Mouse (Mus musculus) granulocyte monocyte progenitor cell, adult 5-6 weeks (primary cell): ENCODE measurements around the gene Coro1b. TPM values are rescaled to one million over a fixed set of nuclear protein-coding genes. Genes with fewer than 3 reads are reported as not detected.

Source experiments
- total RNA-seq, 2 experiments: library from RNA; stranded (forward) in 1 of 2; stranded (reverse) in 1 of 2; fragments of 200-712, 200-1000 nt in 1 of 2; fragments of >200 nt in 1 of 2; fragmentation: Nextera tagmentation in 1 of 2; gene quantifications; 2 replicates each; pipeline ENCODE4 v1.2.3; 2014 to 2017

The Coro1b gene
- total RNA-seq, 2 experiments from 2014 or later = 73.2 to 234 TPM

Other genes with a start within 250 kb of the Coro1b start
Only the 30 nearest of the 34 such genes appear.
- 162 and 191 TPM in 2 replicates for gene Unc93b1, start 213.4 kb upstream of the Coro1b start, total RNA-seq (2014; fragmentation: Nextera tagmentation)
- gene Unc93b1, start 213.4 kb upstream of the Coro1b start, total RNA-seq (2017) = 205 and 220 TPM in 2 replicates
- gene Aldh3b3, start 190.0 kb upstream of the Coro1b start, total RNA-seq (2014; fragmentation: Nextera tagmentation) = not detected in 2 replicates
- not detected in 2 replicates for gene Aldh3b3, start 190.0 kb upstream of the Coro1b start, total RNA-seq (2017)
- gene Aldh3b2, start 176.3 kb upstream of the Coro1b start, total RNA-seq (2014; fragmentation: Nextera tagmentation) = not detected in 2 replicates
- 0.09 TPM in 1 of 2 replicates, not detected in the other for gene Aldh3b2, start 176.3 kb upstream of the Coro1b start, total RNA-seq (2017)
- gene Acy3, start 162.0 kb upstream of the Coro1b start, total RNA-seq (2014; fragmentation: Nextera tagmentation) = 4.1 and 6.4 TPM in 2 replicates
- 0.73 and 4.0 TPM in 2 replicates for gene Acy3, start 162.0 kb upstream of the Coro1b start, total RNA-seq (2017)
- gene Tbx10, start 155.9 kb upstream of the Coro1b start, total RNA-seq (2014; fragmentation: Nextera tagmentation) = not detected in 2 replicates
- not detected in 2 replicates for gene Tbx10, start 155.9 kb upstream of the Coro1b start, total RNA-seq (2017)
- gene Nudt8, start 148.0 kb upstream of the Coro1b start, total RNA-seq (2014; fragmentation: Nextera tagmentation) = 9.7 and 16.3 TPM in 2 replicates
- 4.4 and 10.5 TPM in 2 replicates for gene Nudt8, start 148.0 kb upstream of the Coro1b start, total RNA-seq (2017)
- 0.30 and 3.0 TPM in 2 replicates for gene Gm49405, start 148.0 kb upstream of the Coro1b start, total RNA-seq (2014; fragmentation: Nextera tagmentation)
- gene Gm49405, start 148.0 kb upstream of the Coro1b start, total RNA-seq (2017) = 1.2 and 1.3 TPM in 2 replicates
- gene Doc2g, start 145.3 kb upstream of the Coro1b start, total RNA-seq (2014; fragmentation: Nextera tagmentation) = 3.0 and 7.0 TPM in 2 replicates
- gene Doc2g, start 145.3 kb upstream of the Coro1b start, total RNA-seq (2017) = 0.46 and 2.9 TPM in 2 replicates
- 93.8 and 132 TPM in 2 replicates for gene Ndufv1, start 135.8 kb upstream of the Coro1b start, total RNA-seq (2014; fragmentation: Nextera tagmentation)
- gene Ndufv1, start 135.8 kb upstream of the Coro1b start, total RNA-seq (2017) = 222 and 241 TPM in 2 replicates
- 235 and 335 TPM in 2 replicates for gene Gstp1, start 110.6 kb upstream of the Coro1b start, total RNA-seq (2014; fragmentation: Nextera tagmentation)
- gene Gstp1, start 110.6 kb upstream of the Coro1b start, total RNA-seq (2017) = 84.1 and 120 TPM in 2 replicates
- not detected in 2 replicates for gene Gstp2, start 102.6 kb upstream of the Coro1b start, total RNA-seq (2014; fragmentation: Nextera tagmentation)
- 4.3 TPM in 1 of 2 replicates, not detected in the other for gene Gstp2, start 102.6 kb upstream of the Coro1b start, total RNA-seq (2017)
- gene Gstp3, start 89.0 kb upstream of the Coro1b start, total RNA-seq (2014; fragmentation: Nextera tagmentation) = not detected in 2 replicates
- gene Gstp3, start 89.0 kb upstream of the Coro1b start, total RNA-seq (2017) = 0.65 TPM in 1 of 2 replicates, not detected in the other
- gene Cabp2, start 67.0 kb upstream of the Coro1b start, total RNA-seq (2014; fragmentation: Nextera tagmentation) = not detected in 2 replicates
- not detected in 2 replicates for gene Cabp2, start 67.0 kb upstream of the Coro1b start, total RNA-seq (2017)
- 119 and 155 TPM in 2 replicates for gene Cdk2ap2, start 51.4 kb upstream of the Coro1b start, total RNA-seq (2014; fragmentation: Nextera tagmentation)
- 33.7 and 36.5 TPM in 2 replicates for gene Cdk2ap2, start 51.4 kb upstream of the Coro1b start, total RNA-seq (2017)
- 11.3 and 16.8 TPM in 2 replicates for gene Pitpnm1, start 48.6 kb upstream of the Coro1b start, total RNA-seq (2014; fragmentation: Nextera tagmentation)
- gene Pitpnm1, start 48.6 kb upstream of the Coro1b start, total RNA-seq (2017) = 4.5 and 24.3 TPM in 2 replicates
- gene Aip, start 22.8 kb upstream of the Coro1b start, total RNA-seq (2014; fragmentation: Nextera tagmentation) = 19.6 and 60.2 TPM in 2 replicates
- gene Aip, start 22.8 kb upstream of the Coro1b start, total RNA-seq (2017) = 31.3 and 38.6 TPM in 2 replicates
- not detected in 2 replicates for gene Gpr152, start 8.8 kb upstream of the Coro1b start, total RNA-seq (2014; fragmentation: Nextera tagmentation)
- gene Gpr152, start 8.8 kb upstream of the Coro1b start, total RNA-seq (2017) = not detected in 2 replicates
- not detected in 2 replicates for gene Cabp4, start 4.6 kb upstream of the Coro1b start, total RNA-seq (2014; fragmentation: Nextera tagmentation)
- not detected in 2 replicates for gene Cabp4, start 4.6 kb upstream of the Coro1b start, total RNA-seq (2017)
- 40.8 and 53.6 TPM in 2 replicates for gene Ptprcap, start 5.0 kb downstream of the Coro1b start, total RNA-seq (2014; fragmentation: Nextera tagmentation)
- 64.9 and 84.1 TPM in 2 replicates for gene Ptprcap, start 5.0 kb downstream of the Coro1b start, total RNA-seq (2017)
- 42.5 and 45.6 TPM in 2 replicates for gene Rps6kb2, start 14.7 kb downstream of the Coro1b start, total RNA-seq (2014; fragmentation: Nextera tagmentation)
- gene Rps6kb2, start 14.7 kb downstream of the Coro1b start, total RNA-seq (2017) = 21.0 and 31.6 TPM in 2 replicates
- 0.58 and 5.7 TPM in 2 replicates for gene Carns1, start 26.9 kb downstream of the Coro1b start, total RNA-seq (2014; fragmentation: Nextera tagmentation)
- 1.1 and 2.9 TPM in 2 replicates for gene Carns1, start 26.9 kb downstream of the Coro1b start, total RNA-seq (2017)
- gene Tbc1d10c, start 42.7 kb downstream of the Coro1b start, total RNA-seq (2014; fragmentation: Nextera tagmentation) = 41.1 and 50.1 TPM in 2 replicates
- gene Tbc1d10c, start 42.7 kb downstream of the Coro1b start, total RNA-seq (2017) = 11.3 and 18.4 TPM in 2 replicates
- 406 and 527 TPM in 2 replicates for gene Ppp1ca, start 43.4 kb downstream of the Coro1b start, total RNA-seq (2014; fragmentation: Nextera tagmentation)
- 494 and 518 TPM in 2 replicates for gene Ppp1ca, start 43.4 kb downstream of the Coro1b start, total RNA-seq (2017)
- gene Rad9a, start 53.0 kb downstream of the Coro1b start, total RNA-seq (2014; fragmentation: Nextera tagmentation) = 27.8 and 41.3 TPM in 2 replicates
- gene Rad9a, start 53.0 kb downstream of the Coro1b start, total RNA-seq (2017) = 16.0 and 16.3 TPM in 2 replicates
- 6.8 and 7.4 TPM in 2 replicates for gene Clcf1, start 65.6 kb downstream of the Coro1b start, total RNA-seq (2014; fragmentation: Nextera tagmentation)
- 0.67 and 1.8 TPM in 2 replicates for gene Clcf1, start 65.6 kb downstream of the Coro1b start, total RNA-seq (2017)
- not detected in 2 replicates for gene AC109138.7, start 65.7 kb downstream of the Coro1b start, total RNA-seq (2014; fragmentation: Nextera tagmentation)
- not detected in 2 replicates for gene AC109138.7, start 65.7 kb downstream of the Coro1b start, total RNA-seq (2017)
- gene Pold4, start 83.3 kb downstream of the Coro1b start, total RNA-seq (2014; fragmentation: Nextera tagmentation) = 68.6 and 117 TPM in 2 replicates
- 69.5 and 92.0 TPM in 2 replicates for gene Pold4, start 83.3 kb downstream of the Coro1b start, total RNA-seq (2017)
- 17.7 and 25.9 TPM in 2 replicates for gene Ssh3, start 120.6 kb downstream of the Coro1b start, total RNA-seq (2014; fragmentation: Nextera tagmentation)
- 10.8 and 22.0 TPM in 2 replicates for gene Ssh3, start 120.6 kb downstream of the Coro1b start, total RNA-seq (2017)
- 6.8 and 7.2 TPM in 2 replicates for gene Ankrd13d, start 134.5 kb downstream of the Coro1b start, total RNA-seq (2014; fragmentation: Nextera tagmentation)
- 1.6 and 3.9 TPM in 2 replicates for gene Ankrd13d, start 134.5 kb downstream of the Coro1b start, total RNA-seq (2017)
- gene Grk2, start 157.6 kb downstream of the Coro1b start, total RNA-seq (2014; fragmentation: Nextera tagmentation) = 179 and 198 TPM in 2 replicates
- 133 and 181 TPM in 2 replicates for gene Grk2, start 157.6 kb downstream of the Coro1b start, total RNA-seq (2017)